Mouse (Mus musculus): ENCODE data around the gene Izumo2.

GRCm38 (mm10) chr7:44768129-44768528 is 59.6 kb downstream of the Izumo2 start:
- TF ChIP-seq CTCF (IDR thresholded peaks at IDR 0.05; ENCODE audit: control insufficient read depth, insufficient read depth, low read length) (no peak), POLR2A (IDR thresholded peaks at IDR 0.05; ENCODE audit: borderline replicate concordance, control insufficient read depth, low read depth, low read length) (no peak)
